Mouse (Mus musculus) forebrain, embryonic 13.5 days (tissue): Measurements from ENCODE around the gene Cfap300. TPM values are rescaled to one million over a fixed set of nuclear protein-coding genes. Genes with fewer than 3 reads are reported as not detected.

Source experiments
- ATAC-seq: fragments of 200-750 bp; cut with Nextera tagmentation; 2 replicates; pipeline ENCODE4 v1.8.0; 2017
- H3K27ac ChIP-seq: fragments of 300-500 bp; sonication (generic); 2 replicates; pipeline ENCODE4 v1.5.1; 2015; ENCODE audit warnings: inconsistent platforms, mild to moderate bottlenecking, moderate library complexity
- H3K27me3 ChIP-seq: fragments of 300-500 bp; sonication (generic); 2 replicates; pipeline ENCODE4 v1.6.1; 2015; ENCODE audit warnings: mild to moderate bottlenecking, inconsistent platforms
- H3K36me3 ChIP-seq: fragments of 300-500 bp; sonication (generic); 2 replicates; pipeline ENCODE4 v1.6.1; 2015; ENCODE audit warnings: mild to moderate bottlenecking, inconsistent platforms; ENCODE audit not compliant: poor library complexity, severe bottlenecking
- H3K4me1 ChIP-seq: fragments of 300-500 bp; sonication (generic); 2 replicates; pipeline ENCODE4 v1.6.1; 2015; ENCODE audit warnings: inconsistent platforms
- H3K4me2 ChIP-seq: fragments of 300-500 bp; sonication (generic); 2 replicates; pipeline ENCODE4 v1.6.1; 2015; ENCODE audit warnings: inconsistent platforms, mild to moderate bottlenecking, moderate library complexity
- H3K4me3 ChIP-seq: fragments of 300-500 bp; sonication (generic); 2 replicates; pipeline ENCODE4 v1.5.1; 2015; ENCODE audit warnings: mild to moderate bottlenecking, inconsistent platforms
- H3K9ac ChIP-seq: fragments of 300-500 bp; sonication (generic); 2 replicates; pipeline ENCODE4 v1.6.1; 2015; ENCODE audit warnings: mild to moderate bottlenecking, inconsistent platforms
- H3K9me3 ChIP-seq: fragments of 300-500 bp; sonication (generic); replicated peaks from 2 replicates; pipeline ENCODE4 v1.6.1; 2016; ENCODE audit warnings: inconsistent platforms
- WGBS: fragments of 180-500 bp; shearing (Covaris S2); methylation state at CpG from one replicate; pipeline ENCODE4 v1.1.7; 2015; 5-methylcytosine and 5-hydroxymethylcytosine counted together
- polyA plus RNA-seq: library from polyadenylated mRNA; unstranded; fragments of >200 nt; fragmentation: Nextera tagmentation; extraction: Ambion mirVana; gene quantifications from 2 replicates; pipeline ENCODE4 v1.2.1, GENCODE M21; 2015

Gene Cfap300
- polyA plus RNA-seq, result 16.5 and 16.6 TPM in 2 replicates

- Histone ChIP-seq H3K4me2 (peak within 1 kb of the TSS; percentile 66), H3K27ac (peak within 1 kb of the TSS; percentile 69), H3K27me3 (no peaks in the 10 kb centered on the region), H3K9me3 (no peaks in the 10 kb centered on the region), H3K4me1 (peaks cover 13% of the 10 kb centered on the region), H3K4me3 (peak within 1 kb of the TSS; percentile 72), H3K36me3 (no peaks in the 10 kb centered on the region), H3K9ac (peak within 1 kb of the TSS; percentile 84)
- ATAC-seq, result peak; percentile 98
- under 1% methylated on average over 35 of the region's 39 CpGs for WGBS
These were observed at the start of gene Cfap300 for GRCm38 (mm10) chr9:8042338-8043043. TSS of gene Cfap300 (minus strand) at chr9:8042823.

DNA sequence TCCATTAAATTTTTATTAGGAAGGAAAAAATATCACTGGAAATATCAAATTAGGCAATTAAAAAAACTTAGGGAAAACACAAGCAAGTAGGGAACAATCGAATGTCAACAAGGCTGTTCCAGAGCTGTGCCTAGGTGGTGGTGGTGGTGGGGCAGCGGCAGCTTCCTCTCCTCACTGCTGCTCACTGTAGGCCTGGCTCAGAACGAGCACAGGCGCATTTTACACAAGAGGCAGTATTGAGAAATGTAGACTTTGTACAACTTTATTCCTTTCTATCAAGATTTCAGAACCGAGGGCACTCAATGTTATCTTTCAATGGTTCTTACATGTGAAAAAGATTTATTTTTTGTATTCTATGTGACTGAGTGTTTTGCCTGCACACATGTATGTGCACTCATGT lies 36.3 kb upstream of the Cfap300 start:
- Histone ChIP-seq H3K4me1 (no peaks in the 10 kb centered on the region), H3K27me3 (no peaks in the 10 kb centered on the region), H3K27ac (no peak overlapping the region), H3K4me2 (no peak overlapping the region), H3K9ac (no peak overlapping the region), H3K4me3 (no peak overlapping the region), H3K9me3 (no peaks in the 10 kb centered on the region), H3K36me3 (no peaks in the 10 kb centered on the region)
- 90% methylated on average over 5 of the region's 5 CpGs for WGBS
- no peak for ATAC-seq

GRCm38 (mm10) chr9:8074345-8074744 lies 31.7 kb upstream of the Cfap300 start:
- no peaks in the 10 kb centered on the region for H3K36me3 ChIP-seq
- no peaks in the 10 kb centered on the region for H3K27me3 ChIP-seq
- no peak overlapping the region for H3K9ac ChIP-seq
- ATAC-seq, result no peak
- no peaks in the 10 kb centered on the region for H3K9me3 ChIP-seq
- H3K4me3 ChIP-seq, result no peak overlapping the region
- H3K4me1 ChIP-seq, result no peaks in the 10 kb centered on the region
- no peak overlapping the region for H3K27ac ChIP-seq
- no peak overlapping the region for H3K4me2 ChIP-seq

DNA sequence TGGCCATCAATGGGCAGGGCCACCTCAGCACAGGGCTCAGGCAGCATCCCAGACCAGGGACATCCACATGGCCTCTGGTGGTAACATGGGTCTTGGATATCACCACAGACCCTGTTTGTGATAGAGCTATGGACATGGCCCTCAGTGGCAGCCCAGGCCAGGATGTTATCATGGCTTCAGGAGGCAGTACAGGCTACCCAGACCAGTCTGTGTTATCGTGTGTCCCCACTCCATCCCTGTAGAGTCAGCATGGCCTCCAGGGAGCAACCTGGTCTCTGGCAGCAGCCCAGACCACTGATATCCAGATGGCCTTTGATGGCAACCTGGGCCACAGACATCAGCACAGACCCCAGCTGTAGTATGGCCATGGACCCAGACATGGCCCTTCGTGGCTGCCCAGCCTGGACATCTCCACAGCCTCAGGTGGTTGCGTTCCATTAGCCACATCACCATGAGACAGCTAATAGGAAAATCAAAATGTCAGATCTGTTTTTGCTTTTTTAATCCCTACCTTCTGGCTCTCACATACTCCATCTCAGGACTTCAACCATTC lies 30.7 kb upstream of the Cfap300 start:
- ATAC-seq, result no peak
- H3K9me3 ChIP-seq, result no peaks in the 10 kb centered on the region
- H3K9ac ChIP-seq, result no peak overlapping the region
- 90% methylated on average over 3 of the region's 3 CpGs for WGBS
- H3K4me3 ChIP-seq, result no peak overlapping the region
- H3K27ac ChIP-seq, result no peak overlapping the region
- no peaks in the 10 kb centered on the region for H3K36me3 ChIP-seq
- no peaks in the 10 kb centered on the region for H3K27me3 ChIP-seq
- no peaks in the 10 kb centered on the region for H3K4me1 ChIP-seq
- H3K4me2 ChIP-seq, result no peak overlapping the region

- no peaks in the 10 kb centered on the region for H3K27me3 ChIP-seq
- no peaks in the 10 kb centered on the region for H3K9me3 ChIP-seq
- no peak overlapping the region for H3K4me3 ChIP-seq
- ATAC-seq, result no peak
- no peaks in the 10 kb centered on the region for H3K4me1 ChIP-seq
- no peaks in the 10 kb centered on the region for H3K36me3 ChIP-seq
- H3K27ac ChIP-seq, result no peak overlapping the region
- no peak overlapping the region for H3K9ac ChIP-seq
- no peak overlapping the region for H3K4me2 ChIP-seq
- 81% methylated on average over 3 of the region's 3 CpGs for WGBS
These were observed 17.0 kb upstream of the Cfap300 start for GRCm38 (mm10) chr9:8059636-8060035.

- Histone ChIP-seq H3K9ac (no peak overlapping the region), H3K4me3 (no peak overlapping the region), H3K27me3 (no peaks in the 10 kb centered on the region), H3K36me3 (no peaks in the 10 kb centered on the region), H3K4me1 (no peaks in the 10 kb centered on the region), H3K27ac (no peak overlapping the region), H3K9me3 (no peaks in the 10 kb centered on the region), H3K4me2 (no peak overlapping the region)
- no peak for ATAC-seq
- whole genome bisulfite sequencing, result 72% methylated on average over 1 of the region's 1 CpGs
These were observed 12.2 kb upstream of the Cfap300 start for GRCm38 (mm10) chr9:8054831-8055230.

- Histone ChIP-seq H3K9me3 (no peaks in the 10 kb centered on the region), H3K4me1 (peaks cover 13% of the 10 kb centered on the region), H3K27me3 (no peaks in the 10 kb centered on the region), H3K36me3 (no peaks in the 10 kb centered on the region), H3K4me3 (peak overlapping the region; percentile 72), H3K4me2 (peak overlapping the region; percentile 66), H3K9ac (0 out of 2 replicates have a peak overlapping the region, but pooled peaks have one; percentile 17), H3K27ac (peak overlapping the region; percentile 33; the same call in 1 of the 2 replicates)
- peak; percentile 67 for ATAC-seq
- WGBS, result 8% methylated on average over 5 of the region's 5 CpGs
These were observed 393 bp upstream of the Cfap300 start for GRCm38 (mm10) chr9:8043044-8043387.

GRCm38 (mm10) chr9:8035546-8035945 lies 7.1 kb downstream of the Cfap300 start:
- ATAC-seq, result peak; percentile 74
- WGBS, result 43% methylated on average over 7 of the region's 7 CpGs

GRCm38 (mm10) chr9:8035091-8035490 lies 7.5 kb downstream of the Cfap300 start:
- H3K4me2 ChIP-seq, result no peak overlapping the region
- ATAC-seq, result no peak
- WGBS, result 63% methylated on average over 4 of the region's 4 CpGs
- 0 out of 2 replicates have a peak, but pooled peaks cover 7% of the 10 kb centered on the region for H3K4me1 ChIP-seq
- no peak overlapping the region for H3K9ac ChIP-seq
- no peak overlapping the region for H3K4me3 ChIP-seq
- H3K9me3 ChIP-seq, result no peaks in the 10 kb centered on the region
- H3K27me3 ChIP-seq, result no peaks in the 10 kb centered on the region
- no peaks in the 10 kb centered on the region for H3K36me3 ChIP-seq
- H3K27ac ChIP-seq, result no peak overlapping the region

More at GRCm38 (mm10) chr9:8035546-8035945, 7.1 kb downstream of the Cfap300 start:
- no peak overlapping the region for H3K4me2 ChIP-seq
- no peaks in the 10 kb centered on the region for H3K36me3 ChIP-seq
- H3K27ac ChIP-seq, result no peak overlapping the region
- H3K4me3 ChIP-seq, result no peak overlapping the region
- 0 out of 2 replicates have a peak, but pooled peaks cover 7% of the 10 kb centered on the region for H3K4me1 ChIP-seq
- no peaks in the 10 kb centered on the region for H3K27me3 ChIP-seq
- no peak overlapping the region for H3K9ac ChIP-seq
- no peaks in the 10 kb centered on the region for H3K9me3 ChIP-seq

GRCm38 (mm10) chr9:8034143-8034542 lies 8.5 kb downstream of the Cfap300 start:
- Histone ChIP-seq H3K4me3 (no peak overlapping the region), H3K27ac (no peak overlapping the region), H3K4me2 (no peak overlapping the region), H3K9ac (no peak overlapping the region), H3K4me1 (0 out of 2 replicates have a peak, but pooled peaks cover 7% of the 10 kb centered on the region), H3K9me3 (no peaks in the 10 kb centered on the region), H3K27me3 (no peaks in the 10 kb centered on the region), H3K36me3 (no peaks in the 10 kb centered on the region)
- ATAC-seq, result no peak
- 86% methylated on average over 1 of the region's 1 CpGs for WGBS

DNA sequence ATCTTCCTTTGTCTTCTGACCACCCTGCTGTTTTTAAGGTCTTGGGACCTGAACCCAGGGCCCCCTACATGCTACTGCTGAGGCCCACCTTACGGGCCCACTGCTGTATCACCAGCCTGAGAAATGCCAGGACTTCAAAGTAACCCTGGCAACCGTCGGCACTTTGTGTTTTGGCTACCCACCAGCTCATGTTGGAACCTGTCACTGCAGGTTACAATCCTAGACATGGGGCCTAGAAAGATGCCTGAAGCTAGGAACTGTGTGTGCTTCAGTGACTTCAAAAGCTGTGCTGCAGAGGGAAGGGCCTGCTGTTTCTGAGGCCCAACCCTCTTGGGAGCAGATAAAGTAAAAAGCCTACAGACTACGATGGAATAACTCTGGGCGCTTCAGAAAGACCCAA lies 9.8 kb downstream of the Cfap300 start:
- no peak overlapping the region for H3K27ac ChIP-seq
- H3K4me3 ChIP-seq, result no peak overlapping the region
- 68% methylated on average over 5 of the region's 5 CpGs for WGBS
- no peaks in the 10 kb centered on the region for H3K9me3 ChIP-seq
- ATAC-seq, result peak; percentile 41
- 0 out of 2 replicates have a peak, but pooled peaks cover 7% of the 10 kb centered on the region for H3K4me1 ChIP-seq
- no peak overlapping the region for H3K9ac ChIP-seq
- H3K27me3 ChIP-seq, result no peaks in the 10 kb centered on the region
- H3K4me2 ChIP-seq, result no peak overlapping the region
- no peaks in the 10 kb centered on the region for H3K36me3 ChIP-seq

DNA sequence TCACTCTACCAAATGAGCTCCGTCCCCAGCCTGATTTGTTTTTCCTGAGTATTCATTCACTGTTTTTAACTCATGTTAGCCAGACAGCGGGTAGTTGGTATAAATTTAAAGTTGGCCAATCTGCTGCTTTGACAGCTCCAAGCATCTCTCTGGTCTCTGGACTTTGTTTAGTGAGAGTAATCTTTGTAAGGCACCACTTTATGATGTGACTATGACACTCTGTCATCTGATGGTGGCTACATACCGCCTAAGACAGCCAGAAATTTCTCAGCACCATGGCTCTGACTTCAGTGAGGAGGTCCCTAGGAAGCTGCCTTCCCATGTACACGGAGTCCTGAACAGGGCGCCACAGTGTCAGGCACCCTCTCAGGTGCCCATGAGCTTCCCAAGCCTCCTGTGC lies 24.0 kb downstream of the Cfap300 start:
- Histone ChIP-seq H3K27me3 (no peaks in the 10 kb centered on the region), H3K9ac (no peak overlapping the region), H3K4me2 (no peak overlapping the region), H3K4me1 (no peaks in the 10 kb centered on the region), H3K36me3 (no peaks in the 10 kb centered on the region), H3K9me3 (no peaks in the 10 kb centered on the region), H3K27ac (no peak overlapping the region), H3K4me3 (no peak overlapping the region)
- no peak for ATAC-seq
- WGBS, result 92% methylated on average over 5 of the region's 5 CpGs
